Mouse (Mus musculus) hindbrain, postnatal 0 days (tissue): ENCODE measurements around the gene Gm44790. TPM values are rescaled to one million over a fixed set of nuclear protein-coding genes. Genes with fewer than 3 reads are reported as not detected.

ENCODE experiments used
- ATAC-seq: fragments of 200-750 bp; cut with Nextera tagmentation; 2 replicates; pipeline ENCODE4 v1.8.0; 2017; ENCODE audit warnings: mild to moderate bottlenecking, moderate TSS enrichment, moderate library complexity
- DNase-seq: peaks from one replicate; pipeline ENCODE4 v3.0.0-alpha.2; 2015; ENCODE audit warnings: low spot score
- H3K27ac ChIP-seq: fragments of 300-500 bp; sonication (generic); 2 replicates; pipeline ENCODE4 v1.5.1; 2014; ENCODE audit warnings: mild to moderate bottlenecking
- H3K27me3 ChIP-seq: fragments of 300-500 bp; sonication (generic); 2 replicates; pipeline ENCODE4 v1.6.1; 2014; ENCODE audit warnings: low read length, mixed read lengths; ENCODE audit not compliant: insufficient read depth
- H3K36me3 ChIP-seq: fragments of 300-500 bp; sonication (generic); 2 replicates; pipeline ENCODE4 v1.6.1; 2014; ENCODE audit warnings: low read length, mixed read lengths; ENCODE audit not compliant: insufficient read depth
- H3K4me1 ChIP-seq: fragments of 300-500 bp; sonication (generic); 2 replicates; pipeline ENCODE4 v1.6.1; 2014; ENCODE audit warnings: antibody characterized with exemption, low read length, mixed read lengths; ENCODE audit not compliant: insufficient read depth
- H3K4me2 ChIP-seq: fragments of 300-500 bp; sonication (generic); 2 replicates; pipeline ENCODE4 v1.6.1; 2014; ENCODE audit warnings: low read depth, mild to moderate bottlenecking, low read length, moderate library complexity, mixed read lengths
- H3K4me3 ChIP-seq: fragments of 300-500 bp; sonication (generic); 2 replicates; pipeline ENCODE4 v1.5.1; 2014; ENCODE audit warnings: low read length
- H3K9ac ChIP-seq: fragments of 300-500 bp; sonication (generic); replicated peaks from 2 replicates; pipeline ENCODE4 v1.6.1; 2014; ENCODE audit warnings: mild to moderate bottlenecking, low read length, moderate library complexity, mixed read lengths
- H3K9me3 ChIP-seq: fragments of 300-500 bp; sonication (generic); 2 replicates; pipeline ENCODE4 v1.6.1; 2016; ENCODE audit warnings: low read length, mixed read lengths
- CTCF ChIP-seq: IDR thresholded peaks from 2 replicates; pipeline ENCODE4 v1.5.1; 2016; ENCODE audit warnings: antibody characterized with exemption, control low read depth, low read depth
- WGBS: fragments of 180-500 bp; shearing (Covaris S2); extraction: QIAGEN DNeasy Blood & Tissue Kit; methylation state at CpG from one replicate; pipeline ENCODE4 v1.1.7; 2014; 5-methylcytosine and 5-hydroxymethylcytosine counted together
- polyA plus RNA-seq: library from polyadenylated mRNA; unstranded; fragments of >200 nt; fragmentation: Nextera tagmentation; extraction: Ambion mirVana; gene quantifications from 2 replicates; pipeline ENCODE4 v1.2.1, GENCODE M21; 2015
- total RNA-seq: library from RNA; depleted of rRNA; stranded (reverse); fragments of >200 nt; gene quantifications from 2 replicates; pipeline ENCODE4 v1.2.3, GENCODE M21; 2014

The Gm44790 gene
- total and polyA plus RNA-seq, 2 experiments from 2014 or later: not detected

DNA sequence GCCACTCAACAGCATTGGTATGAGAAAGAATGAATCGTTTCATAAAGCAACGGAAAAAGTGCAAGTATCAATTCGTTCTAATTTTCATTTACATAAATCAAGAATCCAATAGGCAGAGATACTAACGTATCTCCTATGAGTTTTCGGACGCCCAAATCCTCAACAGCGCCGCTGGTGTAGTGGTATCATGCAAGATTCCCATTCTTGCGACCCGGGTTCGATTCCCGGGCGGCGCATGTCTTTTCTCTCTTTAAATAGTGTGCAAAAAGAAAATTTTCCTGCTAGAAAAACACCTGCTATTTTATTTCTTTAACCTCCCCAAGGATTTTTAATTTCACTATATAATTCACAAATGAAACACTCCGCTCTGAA is 22.7 kb upstream of the Gm44790 start:
- peak; percentile 85 for ATAC-seq
- no peaks in the 10 kb centered on the region for H3K36me3 ChIP-seq
- DNase-seq: peak; percentile 89
- H3K9ac ChIP-seq: peak overlapping the region; percentile 99
- under 1% methylated on average over 15 of the region's 15 CpGs for WGBS
- peak overlapping the region; percentile 100 for H3K27ac ChIP-seq
- peaks cover 12% of the 10 kb centered on the region for H3K4me1 ChIP-seq
- H3K27me3 ChIP-seq: no peaks in the 10 kb centered on the region
- peak overlapping the region; percentile 66 for H3K4me2 ChIP-seq
- no peaks in the 10 kb centered on the region for H3K9me3 ChIP-seq
- peak overlapping the region; percentile 89 for H3K4me3 ChIP-seq
- TF ChIP-seq CTCF: no peak

DNA sequence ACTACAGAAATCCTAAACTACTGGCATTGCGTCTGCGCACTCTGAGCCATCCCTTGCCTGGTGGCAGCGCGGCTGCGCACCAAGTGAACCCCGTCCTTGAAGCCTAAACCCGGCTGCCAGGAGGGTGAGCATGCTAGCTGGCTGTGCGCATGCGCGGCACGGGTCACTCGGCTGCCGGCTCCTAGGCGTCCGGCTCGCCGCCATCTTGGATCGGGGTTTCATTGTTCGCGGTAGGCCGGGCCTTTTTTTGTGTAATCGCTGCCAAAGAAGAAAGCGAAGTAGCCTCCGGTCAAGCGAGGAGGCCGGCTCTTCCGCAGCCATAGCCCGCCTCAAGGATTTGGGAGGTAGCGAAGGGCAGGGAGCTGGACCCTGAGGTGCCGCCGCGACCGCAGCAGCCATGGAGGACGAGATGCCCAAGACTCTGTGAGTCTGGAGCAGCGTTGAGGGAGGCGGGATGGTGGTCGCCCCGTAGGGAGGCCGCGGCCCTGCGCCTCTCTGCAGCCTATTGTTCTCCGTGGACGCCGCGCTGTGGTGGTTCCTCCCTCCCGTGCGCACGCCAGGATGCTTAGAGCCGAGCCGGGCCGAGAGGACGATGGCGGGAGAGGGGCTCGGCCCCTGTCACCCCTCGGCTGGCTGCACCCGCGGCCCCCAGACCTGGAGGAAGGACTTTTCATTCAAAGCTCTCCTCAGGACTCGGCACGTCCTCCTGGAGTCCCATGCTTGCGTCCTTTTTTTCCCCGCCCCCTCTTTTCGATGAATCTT is 22.2 kb upstream of the Gm44790 start, which contains the start of gene Tia1:
Tia1 (plus strand) TSS at position 120 of the 762 bp plus-strand sequence.
- H3K36me3 ChIP-seq: no peaks in the 10 kb centered on the region
- no peaks in the 10 kb centered on the region for H3K27me3 ChIP-seq
- H3K4me3 ChIP-seq: peak within 1 kb of the TSS; percentile 89
- H3K27ac ChIP-seq: peak within 1 kb of the TSS; percentile 100
- peak; percentile 100 for DNase-seq
- ATAC-seq: peak; percentile 98
- peaks cover 12% of the 10 kb centered on the region for H3K4me1 ChIP-seq
- H3K9me3 ChIP-seq: no peaks in the 10 kb centered on the region
- peak within 1 kb of the TSS; percentile 99 for H3K9ac ChIP-seq
- under 1% methylated on average over 61 of the region's 62 CpGs for WGBS
- peak within 1 kb of the TSS; percentile 66 for H3K4me2 ChIP-seq
- TF ChIP-seq CTCF: 0 out of 2 replicates have a peak, but pooled peaks have one; percentile 0

DNA sequence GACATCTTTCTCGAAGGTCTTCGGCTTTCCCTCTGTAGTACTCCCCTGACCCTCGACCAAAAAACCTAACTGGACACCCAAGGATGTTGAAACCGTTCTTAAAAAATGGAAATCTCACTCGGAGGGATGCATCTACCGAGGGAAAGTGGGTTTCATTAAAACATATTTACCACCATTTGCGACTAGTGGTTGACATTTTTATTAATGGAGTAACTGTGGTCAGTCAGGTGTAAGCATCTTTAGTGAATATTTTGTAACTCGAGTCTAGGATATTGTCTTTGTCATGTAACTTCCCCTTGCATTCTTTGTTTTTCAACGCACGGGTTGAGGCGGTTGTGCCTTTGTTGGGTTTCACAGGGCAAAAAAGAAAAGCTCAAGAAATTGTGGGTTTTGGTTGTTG is 21.5 kb upstream of the Gm44790 start:
- Histone ChIP-seq H3K27ac (peak overlapping the region; percentile 100), H3K27me3 (no peaks in the 10 kb centered on the region), H3K4me1 (peaks cover 12% of the 10 kb centered on the region), H3K4me3 (peak overlapping the region; percentile 89), H3K36me3 (no peaks in the 10 kb centered on the region), H3K4me2 (peak overlapping the region; percentile 66), H3K9me3 (no peaks in the 10 kb centered on the region), H3K9ac (peak overlapping the region; percentile 99)
- WGBS: 0% methylated on average over 11 of the region's 11 CpGs
- ATAC-seq (no peak), DNase-seq (peak; percentile 15)
- TF ChIP-seq CTCF: no peak

DNA sequence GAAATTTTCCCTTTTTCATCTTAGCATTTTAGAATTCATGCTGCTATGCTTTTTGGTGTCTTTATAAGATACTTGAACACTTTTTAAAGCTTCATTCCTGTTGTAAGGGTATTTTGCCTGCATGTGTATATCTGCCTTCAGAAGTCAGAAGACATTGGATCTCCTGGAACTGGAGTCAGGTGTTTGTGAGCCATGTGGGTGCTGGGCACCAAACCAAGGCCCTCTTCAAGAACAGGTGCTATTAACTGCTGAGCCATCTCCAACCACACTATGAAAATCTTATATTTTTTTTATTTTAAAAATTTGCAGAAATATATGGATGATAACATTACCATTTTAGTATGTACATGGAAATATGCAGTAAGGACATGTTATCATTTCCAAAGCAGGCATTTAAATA is 20.2 kb upstream of the Gm44790 start:
- Histone ChIP-seq H3K4me1 (peaks cover 8% of the 10 kb centered on the region), H3K4me3 (peak overlapping the region; percentile 89), H3K27ac (no peak overlapping the region), H3K9ac (no peak overlapping the region), H3K9me3 (no peaks in the 10 kb centered on the region), H3K27me3 (no peaks in the 10 kb centered on the region), H3K36me3 (no peaks in the 10 kb centered on the region), H3K4me2 (peak overlapping the region; percentile 66)
- TF ChIP-seq CTCF: no peak
- DNase-seq: no peak
- ATAC-seq: no peak

DNA sequence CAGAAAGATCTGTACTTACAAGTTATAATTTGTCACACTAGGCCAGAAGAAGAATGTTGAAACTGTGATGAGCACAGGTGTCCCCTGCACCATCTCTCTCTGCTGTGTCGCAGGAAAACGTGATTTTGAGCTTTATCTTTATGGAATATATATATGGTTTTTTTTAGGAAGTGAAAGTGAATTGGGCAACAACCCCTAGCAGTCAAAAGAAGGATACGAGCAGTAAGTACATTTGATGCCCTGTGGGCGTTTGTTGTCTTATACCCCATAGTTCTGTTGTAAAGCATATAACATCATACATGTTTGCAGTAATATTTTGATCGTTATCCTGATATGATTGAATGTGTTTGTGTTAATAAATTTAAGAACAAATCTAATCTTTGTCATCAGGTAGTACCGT is 7.7 kb upstream of the Gm44790 start:
- Histone ChIP-seq H3K4me2 (no peak overlapping the region), H3K4me3 (no peak overlapping the region), H3K9me3 (no peaks in the 10 kb centered on the region), H3K36me3 (peaks cover 51% of the 10 kb centered on the region), H3K9ac (no peak overlapping the region), H3K4me1 (no peaks in the 10 kb centered on the region), H3K27ac (no peak overlapping the region), H3K27me3 (no peaks in the 10 kb centered on the region)
- ATAC-seq (no peak), DNase-seq (no peak)
- 92% methylated on average over 6 of the region's 6 CpGs for WGBS
- TF ChIP-seq CTCF: no peak

- no peak overlapping the region for H3K4me3 ChIP-seq
- no peak overlapping the region for H3K9ac ChIP-seq
- ATAC-seq (no peak), DNase-seq (no peak)
- H3K27ac ChIP-seq: no peak overlapping the region
- H3K9me3 ChIP-seq: no peaks in the 10 kb centered on the region
- no peak for TF ChIP-seq CTCF
- WGBS: 79% methylated on average over 3 of the region's 3 CpGs
- no peaks in the 10 kb centered on the region for H3K27me3 ChIP-seq
- no peak overlapping the region for H3K4me2 ChIP-seq
- H3K4me1 ChIP-seq: no peaks in the 10 kb centered on the region
- peaks cover 53% of the 10 kb centered on the region for H3K36me3 ChIP-seq
Observed at GRCm38 (mm10) chr6:86419239-86419638, 7.2 kb upstream of the Gm44790 start.

DNA sequence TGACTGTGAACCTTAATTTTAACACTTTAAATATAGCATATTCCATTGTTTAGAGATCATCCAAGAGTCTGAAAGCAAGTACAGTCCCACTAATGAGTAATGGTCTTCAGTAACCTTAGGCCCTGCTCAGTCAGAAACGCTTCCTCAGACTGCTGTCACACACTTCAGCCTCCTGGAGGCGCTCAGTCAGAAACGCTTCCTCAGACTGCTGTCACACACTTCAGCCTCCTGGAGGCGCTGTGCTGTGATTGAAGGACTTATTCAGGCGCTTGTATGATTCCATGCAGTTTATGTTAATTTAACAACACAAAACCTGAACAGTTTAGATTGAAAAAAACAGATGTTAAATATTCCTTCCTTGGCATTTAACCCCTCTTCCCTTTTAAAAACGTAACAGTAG is 6.0 kb upstream of the Gm44790 start:
- Histone ChIP-seq H3K4me2 (no peak overlapping the region), H3K36me3 (peaks cover 61% of the 10 kb centered on the region), H3K27me3 (no peaks in the 10 kb centered on the region), H3K9ac (no peak overlapping the region), H3K9me3 (no peaks in the 10 kb centered on the region), H3K4me1 (no peaks in the 10 kb centered on the region), H3K4me3 (no peak overlapping the region), H3K27ac (no peak overlapping the region)
- ATAC-seq: 0 out of 2 replicates have a peak, but pooled peaks have one; percentile 56
- TF ChIP-seq CTCF: peak; percentile 60
- WGBS: 76% methylated on average over 6 of the region's 6 CpGs
- peak; percentile 53 for DNase-seq
